Mouse (Mus musculus) megakaryocyte, embryonic 14.5 days (primary cell): ENCODE measurements at regions not wholly inside any gene's neighbourhood (a gene's known extent, or its start where the extent isn't known, plus 50 kb on each side); places are given as distances from the start of the nearest gene placed in this dataset.

ENCODE experiments used
- H3K27me3 ChIP-seq: replicated peaks from 2 replicates; pipeline ENCODE3; 2012; ENCODE audit warnings: inconsistent platforms
- H3K36me3 ChIP-seq: replicated peaks from 2 replicates; pipeline ENCODE3; 2012; ENCODE audit warnings: low read length, inconsistent platforms, mixed read lengths
- H3K4me1 ChIP-seq: 2 replicates; pipeline ENCODE4 v1.6.1; 2012; ENCODE audit warnings: inconsistent platforms
- H3K4me3 ChIP-seq: replicated peaks from 2 replicates; pipeline ENCODE3; 2012; ENCODE audit warnings: moderate library complexity, mild to moderate bottlenecking, inconsistent platforms
- H3K9me3 ChIP-seq: 2 replicates; pipeline ENCODE4 v1.6.1; 2012; ENCODE audit warnings: inconsistent platforms
- FLI1 ChIP-seq: IDR thresholded peaks from 2 replicates; pipeline ENCODE4 v1.6.1; 2012; ENCODE audit warnings: low read length, inconsistent platforms, mixed read lengths
- GATA1 ChIP-seq: IDR thresholded peaks from 3 replicates; pipeline ENCODE4 v1.6.1; 2012; ENCODE audit warnings: mixed read lengths, low read length, inconsistent platforms, borderline replicate concordance

DNA sequence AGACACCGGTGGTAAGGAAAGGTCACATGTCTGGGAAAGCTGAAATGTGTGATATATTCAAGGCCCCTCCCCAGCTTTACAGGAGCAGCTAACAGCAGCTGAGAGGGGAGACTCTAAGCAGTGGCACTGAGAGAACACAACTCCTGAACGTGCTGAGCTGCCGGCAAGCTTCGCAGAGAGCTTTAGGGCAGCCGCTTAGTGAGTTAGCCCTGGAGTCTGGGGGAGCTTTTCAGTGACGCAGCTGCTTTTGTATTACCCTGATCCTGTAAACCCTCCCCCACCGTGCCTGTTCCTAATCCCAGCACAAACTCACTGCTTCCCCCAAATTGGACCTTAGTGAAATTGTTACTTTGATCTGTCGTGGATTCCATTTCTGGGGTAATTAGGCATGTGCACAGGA, 442.6 kb downstream of the Prdm2 start:
- Histone ChIP-seq H3K36me3 (no peaks in the 10 kb centered on the region), H3K4me3 (no peak overlapping the region), H3K9me3 (peaks cover 54% of the 10 kb centered on the region), H3K27me3 (no peaks in the 10 kb centered on the region), H3K4me1 (no peaks in the 10 kb centered on the region)
- TF ChIP-seq FLI1 = no peak
- TF ChIP-seq GATA1 = no peak

DNA sequence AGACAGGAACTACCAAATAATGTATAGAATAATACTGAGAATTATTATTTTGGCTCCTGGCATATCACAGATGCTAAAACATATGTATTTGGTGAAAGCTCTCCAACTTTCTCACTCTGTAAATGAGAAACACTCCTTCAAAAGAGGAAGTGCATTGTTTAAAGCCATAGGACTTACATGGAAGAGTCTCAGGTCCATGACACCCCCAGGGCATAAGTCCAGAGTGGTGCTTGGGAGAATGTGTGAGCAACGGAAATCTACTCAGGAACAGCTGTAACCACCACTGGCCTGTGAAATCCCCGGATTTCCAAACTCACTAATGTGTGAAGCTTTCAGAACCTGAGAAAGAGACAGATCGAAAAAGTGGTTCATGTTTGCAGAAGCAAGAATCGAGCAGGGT, 445.1 kb downstream of the Prdm2 start:
- Histone ChIP-seq H3K9me3 (peaks cover 57% of the 10 kb centered on the region), H3K4me1 (no peaks in the 10 kb centered on the region), H3K27me3 (no peaks in the 10 kb centered on the region), H3K4me3 (no peak overlapping the region), H3K36me3 (no peaks in the 10 kb centered on the region)
- TF ChIP-seq FLI1 = no peak
- no peak for TF ChIP-seq GATA1

DNA sequence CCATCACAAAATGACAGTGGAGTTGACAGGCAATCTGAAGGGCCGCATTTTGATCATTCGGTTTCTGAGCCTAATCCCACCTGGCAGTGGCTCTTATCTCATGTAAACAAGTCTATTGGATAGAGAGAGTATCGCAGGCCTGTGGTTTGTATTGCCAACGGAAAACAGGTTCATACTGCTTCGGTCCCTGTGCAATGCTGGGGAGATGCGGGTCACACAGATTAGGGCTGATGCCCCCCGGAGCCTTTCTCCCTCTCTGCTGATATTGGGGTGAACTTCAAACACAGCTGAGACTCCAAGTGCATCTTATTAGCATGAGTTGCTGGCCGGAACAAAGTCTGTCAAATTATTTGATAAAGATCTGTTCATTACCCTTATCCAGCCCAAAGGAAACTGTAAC, 451.2 kb downstream of the Prdm2 start:
- Histone ChIP-seq H3K36me3 (no peaks in the 10 kb centered on the region), H3K4me3 (no peak overlapping the region), H3K27me3 (no peaks in the 10 kb centered on the region), H3K9me3 (peaks cover 67% of the 10 kb centered on the region), H3K4me1 (no peaks in the 10 kb centered on the region)
- TF ChIP-seq GATA1 (no peak), FLI1 (no peak)

DNA sequence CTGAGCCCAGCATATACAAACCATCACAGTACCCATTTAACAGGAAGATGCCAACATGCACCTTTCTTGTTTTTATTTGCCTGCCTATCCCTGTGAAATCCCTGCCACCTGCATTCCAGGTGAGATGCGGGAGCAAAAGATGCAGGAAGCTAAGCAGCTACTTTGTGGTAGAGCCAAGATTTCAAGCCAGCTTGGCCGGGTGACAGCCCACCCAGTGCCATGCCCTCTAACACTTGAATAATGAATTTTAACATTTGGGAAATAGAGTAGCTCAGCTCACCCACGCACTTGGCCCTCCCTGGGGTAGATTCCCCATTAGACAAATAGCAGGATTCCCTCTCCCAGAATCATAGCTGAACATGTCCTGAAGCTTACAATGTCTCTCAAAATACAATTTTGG, 454.7 kb downstream of the Prdm2 start:
- no peaks in the 10 kb centered on the region for H3K4me1 ChIP-seq
- no peak overlapping the region for H3K4me3 ChIP-seq
- no peaks in the 10 kb centered on the region for H3K27me3 ChIP-seq
- TF ChIP-seq FLI1 = no peak
- H3K36me3 ChIP-seq = no peaks in the 10 kb centered on the region
- peaks cover 76% of the 10 kb centered on the region for H3K9me3 ChIP-seq

DNA sequence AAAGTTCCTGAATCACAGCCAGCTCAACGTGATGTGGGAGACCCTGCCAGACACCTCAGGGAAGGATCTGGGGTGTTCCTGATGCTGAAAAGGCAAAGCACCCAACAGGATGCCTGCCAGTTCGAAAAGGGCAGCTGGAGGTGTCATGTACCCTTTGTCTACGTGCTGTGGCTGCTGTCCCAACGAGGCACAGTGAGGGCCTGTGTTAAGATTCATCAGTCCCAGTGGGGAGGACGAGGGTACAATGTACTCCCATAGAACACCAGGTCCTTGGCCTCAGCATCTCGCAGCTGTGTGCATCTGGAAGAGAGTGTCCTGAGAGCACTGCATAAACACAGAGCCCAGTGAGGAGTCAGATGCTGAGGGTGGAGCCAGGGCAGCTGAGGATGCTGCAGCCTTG, 456.5 kb downstream of the Prdm2 start:
- Histone ChIP-seq H3K9me3 (peaks cover 73% of the 10 kb centered on the region), H3K4me3 (peak overlapping the region; percentile 71), H3K36me3 (no peaks in the 10 kb centered on the region), H3K4me1 (no peaks in the 10 kb centered on the region), H3K27me3 (no peaks in the 10 kb centered on the region)
- TF ChIP-seq FLI1 = no peak
- TF ChIP-seq GATA1 = no peak

DNA sequence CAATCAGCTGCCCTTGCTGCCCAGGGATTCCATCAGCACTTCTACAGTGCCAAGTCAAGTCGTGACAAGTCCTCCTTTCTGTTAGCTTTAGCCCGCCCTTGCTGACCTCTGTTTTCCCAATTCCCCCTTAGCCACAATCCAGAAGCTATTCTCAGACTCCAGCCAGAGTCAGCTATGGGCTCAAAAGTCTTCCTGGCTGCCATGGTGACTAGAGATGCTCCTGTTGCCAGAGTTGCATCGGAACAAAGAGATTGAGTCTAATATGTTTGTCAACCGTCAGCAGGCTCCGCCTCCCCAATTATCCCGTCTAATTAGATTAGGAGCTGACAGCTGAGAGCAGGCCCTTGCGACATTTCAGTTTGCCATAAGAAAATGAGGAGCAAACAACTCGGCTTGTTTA, 462.9 kb downstream of the Prdm2 start:
- H3K9me3 ChIP-seq = peaks cover 63% of the 10 kb centered on the region

DNA sequence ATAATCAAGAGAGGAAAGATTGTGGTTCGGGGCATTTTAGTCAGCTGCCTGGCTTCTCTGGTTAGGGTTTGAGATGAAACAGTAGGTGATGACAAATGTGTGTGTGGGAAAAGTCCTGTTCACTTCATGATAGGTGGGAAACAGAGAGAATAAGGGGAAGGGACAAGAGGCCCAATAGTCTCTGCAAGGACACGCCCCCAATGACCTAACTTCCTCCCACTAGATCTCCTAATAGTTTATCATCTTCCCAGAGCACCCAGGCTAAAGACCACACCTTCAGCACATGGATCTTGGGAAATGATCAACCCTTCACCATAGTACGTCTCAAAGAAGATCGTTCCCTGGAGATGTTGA, 484.3 kb upstream of the Kazn start:
- Histone ChIP-seq H3K27me3 (no peaks in the 10 kb centered on the region), H3K4me3 (no peak overlapping the region), H3K4me1 (no peaks in the 10 kb centered on the region), H3K9me3 (peaks cover 73% of the 10 kb centered on the region), H3K36me3 (no peaks in the 10 kb centered on the region)
- TF ChIP-seq FLI1 (no peak), GATA1 (no peak)

More for the DNA sequence above, 462.9 kb downstream of the Prdm2 start:
- Histone ChIP-seq H3K36me3 (no peaks in the 10 kb centered on the region), H3K4me1 (no peaks in the 10 kb centered on the region), H3K4me3 (no peak overlapping the region), H3K27me3 (no peaks in the 10 kb centered on the region)
- TF ChIP-seq FLI1 (no peak), GATA1 (no peak)

DNA sequence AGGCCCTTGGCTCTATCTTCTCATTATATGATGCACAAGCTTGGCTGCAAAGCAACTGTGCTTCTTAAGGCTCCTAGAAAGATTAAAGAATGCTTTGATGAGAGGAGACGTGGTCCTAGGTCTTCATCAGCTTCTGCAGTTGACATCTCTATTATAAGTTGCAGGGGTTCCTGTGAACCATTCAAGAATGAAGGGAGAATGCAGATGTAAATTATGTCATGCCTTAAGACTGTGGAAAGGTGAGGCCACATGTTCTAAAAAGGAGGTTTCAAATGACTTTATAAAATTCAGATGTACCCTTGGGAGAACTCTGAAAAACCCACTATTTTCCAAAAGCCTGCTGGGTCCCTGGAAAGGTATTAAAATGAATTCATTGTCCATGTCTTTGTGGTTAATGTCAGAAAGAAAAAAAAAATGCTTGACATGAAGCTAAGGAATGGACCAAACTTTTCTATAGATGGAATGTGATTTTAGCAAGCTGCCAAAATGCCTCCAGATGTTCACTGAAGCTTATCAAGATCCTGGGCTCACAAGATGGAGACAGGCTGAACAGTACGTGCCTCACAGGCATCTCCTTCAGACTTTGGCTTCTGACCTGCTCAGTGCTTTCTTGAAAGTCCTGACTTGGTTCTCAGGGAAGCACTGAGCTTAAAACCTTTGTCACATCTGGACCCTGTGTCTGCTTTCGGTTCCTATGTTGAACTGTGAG, 483.8 kb upstream of the Kazn start:
- Histone ChIP-seq H3K27me3 (no peaks in the 10 kb centered on the region), H3K4me3 (no peak overlapping the region), H3K36me3 (no peaks in the 10 kb centered on the region), H3K9me3 (peaks cover 72% of the 10 kb centered on the region), H3K4me1 (no peaks in the 10 kb centered on the region)
- TF ChIP-seq FLI1 = no peak
- TF ChIP-seq GATA1 = no peak

DNA sequence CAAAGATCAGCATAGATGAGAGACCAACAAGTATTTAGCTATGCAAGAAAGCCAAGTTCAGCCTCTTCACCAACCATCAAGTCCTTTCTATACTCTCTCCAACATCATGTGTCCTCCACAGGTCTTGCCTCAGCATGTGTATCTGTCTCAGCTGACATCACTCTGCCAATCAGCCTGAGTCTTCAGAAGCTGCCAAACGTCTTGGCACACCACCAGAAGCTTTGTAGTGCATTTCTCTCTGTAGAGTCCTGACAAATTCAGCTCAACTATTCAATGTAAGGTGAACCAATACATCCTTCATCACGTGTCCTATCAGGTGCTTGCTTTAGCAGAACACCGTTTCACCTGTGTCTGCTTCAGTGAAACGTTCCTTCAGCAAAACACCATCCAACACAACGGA, 462.4 kb upstream of the Kazn start:
- H3K4me1 ChIP-seq = no peaks in the 10 kb centered on the region
- TF ChIP-seq FLI1 (no peak), GATA1 (no peak)
- no peak overlapping the region for H3K4me3 ChIP-seq
- H3K27me3 ChIP-seq = no peaks in the 10 kb centered on the region
- no peaks in the 10 kb centered on the region for H3K36me3 ChIP-seq
- peaks cover 76% of the 10 kb centered on the region for H3K9me3 ChIP-seq

DNA sequence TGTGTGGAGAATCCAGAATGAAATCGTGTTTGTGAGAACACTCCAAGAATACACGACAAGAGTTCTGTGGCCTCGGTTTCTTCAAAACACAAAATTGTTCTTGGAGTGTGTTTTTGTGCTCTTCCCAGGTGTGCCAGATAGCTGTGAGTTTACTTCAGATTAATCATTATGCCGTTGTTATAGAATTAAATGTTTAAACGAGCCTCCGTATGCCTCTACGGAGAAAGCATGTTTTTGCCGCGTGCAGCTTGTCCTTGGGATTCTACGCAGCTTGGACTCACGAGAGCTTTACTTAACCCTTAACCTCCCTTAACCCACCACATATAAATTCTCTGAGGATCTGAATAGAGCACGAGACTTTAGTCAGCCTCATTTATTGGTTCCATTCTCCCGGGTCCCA, 455.7 kb upstream of the Kazn start:
- TF ChIP-seq FLI1 = no peak
- TF ChIP-seq GATA1 = no peak
- Histone ChIP-seq H3K9me3 (peaks cover 68% of the 10 kb centered on the region), H3K36me3 (no peaks in the 10 kb centered on the region)

DNA sequence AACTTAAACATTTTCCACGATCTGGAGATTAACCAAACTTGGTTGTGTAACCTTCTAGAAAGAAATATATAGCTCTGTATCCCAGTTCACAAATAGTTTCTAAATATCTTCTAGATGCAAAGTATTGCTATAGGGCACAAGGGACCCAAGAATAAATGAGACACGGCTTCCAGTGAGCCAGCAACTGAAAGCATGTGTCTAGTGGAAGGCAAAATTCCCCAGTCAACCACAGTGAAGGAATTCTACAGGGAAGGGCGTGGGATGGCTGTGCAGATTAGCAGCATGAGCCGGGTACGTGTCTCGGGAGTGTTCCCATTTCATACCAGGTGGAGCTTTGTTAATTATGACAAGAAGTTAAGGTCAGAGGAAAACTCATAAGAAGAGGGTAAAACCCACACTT, 449.0 kb upstream of the Kazn start:
- peaks cover 85% of the 10 kb centered on the region for H3K9me3 ChIP-seq
- no peaks in the 10 kb centered on the region for H3K4me1 ChIP-seq
- TF ChIP-seq FLI1 = no peak
- TF ChIP-seq GATA1 = no peak
- no peak overlapping the region for H3K4me3 ChIP-seq
- no peaks in the 10 kb centered on the region for H3K36me3 ChIP-seq
- H3K27me3 ChIP-seq = no peaks in the 10 kb centered on the region

More for the DNA sequence above, 455.7 kb upstream of the Kazn start:
- H3K27me3 ChIP-seq = no peaks in the 10 kb centered on the region
- H3K4me1 ChIP-seq = no peaks in the 10 kb centered on the region
- no peak overlapping the region for H3K4me3 ChIP-seq
